Mouse (Mus musculus): ENCODE measurements around the gene Cd48. TPM values are rescaled to one million over a fixed set of nuclear protein-coding genes. Genes with fewer than 3 reads are reported as not detected.
"Not testable (repeated sequence)": the region's sequence is repeated elsewhere in the genome, so short reads cannot be mapped to it uniquely, and the experiment has no call there.

Cd48 gene
- polyA plus RNA-seq, 1 experiment: 13.5 TPM

DNA sequence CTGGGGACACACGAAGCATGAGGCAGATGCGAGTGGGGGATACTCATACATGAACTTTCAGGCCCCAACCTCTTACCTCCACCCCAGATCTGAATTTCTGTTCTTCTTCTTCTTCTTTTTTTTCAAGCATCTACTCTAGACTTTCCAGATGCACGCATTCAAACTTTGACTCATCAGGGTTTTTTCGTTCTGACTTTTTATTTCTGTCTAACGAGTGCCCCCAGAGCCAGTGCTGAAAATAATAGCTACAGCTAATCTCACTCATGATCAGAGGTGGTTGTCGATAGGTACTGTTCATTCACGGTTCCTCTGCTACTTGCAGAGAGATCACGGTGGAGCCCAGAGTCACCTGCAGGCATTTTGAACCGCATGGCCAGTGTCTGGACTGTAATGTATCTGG lies 3.1 kb downstream of the Cd48 start:
- WGBS: 85% methylated on average over 9 of the region's 9 CpGs

DNA sequence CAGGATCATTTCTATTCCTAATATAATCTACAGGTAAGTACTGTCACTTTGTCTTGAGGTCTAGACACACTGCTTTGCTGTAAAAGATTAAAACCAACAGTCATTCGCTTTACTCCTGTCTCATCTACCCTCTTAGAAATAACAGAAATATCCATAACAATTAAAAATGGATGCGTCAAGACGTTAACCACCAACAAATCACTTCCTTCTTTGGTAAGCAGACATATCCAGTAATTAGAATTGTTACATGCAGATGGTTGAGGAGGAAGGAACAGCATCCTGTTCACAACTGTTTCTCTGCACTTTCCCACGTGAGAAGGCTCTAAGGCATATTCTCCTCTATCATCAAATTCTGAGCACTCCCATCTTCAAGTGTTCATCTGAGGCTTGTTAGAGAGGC lies 5.5 kb downstream of the Cd48 start:
- no peak for DNase-seq (ENCODE audit: low read depth, low spot score)
- 76% methylated on average over 4 of the region's 4 CpGs for WGBS

More for the DNA sequence above, 3.1 kb downstream of the Cd48 start:
- no peak for DNase-seq (ENCODE audit: low read depth, low spot score)

- 67% methylated on average over 1 of the region's 1 CpGs for WGBS
These were observed 12.1 kb downstream of the Cd48 start for GRCm38 (mm10) chr1:171693918-171694317.

GRCm38 (mm10) chr1:171698983-171699382 lies 17.2 kb downstream of the Cd48 start:
- no peak for DNase-seq (ENCODE audit: low read depth, low spot score)
- 16% methylated on average over 6 of the region's 6 CpGs for WGBS

More at GRCm38 (mm10) chr1:171693918-171694317, 12.1 kb downstream of the Cd48 start:
- DNase-seq (ENCODE audit: low read depth, low spot score): no peak

GRCm38 (mm10) chr1:171713736-171714135 lies 31.9 kb downstream of the Cd48 start:
- DNase-seq (ENCODE audit: low read depth, low spot score): not testable (repeated sequence)
- WGBS: 81% methylated on average over 1 of the region's 1 CpGs

DNA sequence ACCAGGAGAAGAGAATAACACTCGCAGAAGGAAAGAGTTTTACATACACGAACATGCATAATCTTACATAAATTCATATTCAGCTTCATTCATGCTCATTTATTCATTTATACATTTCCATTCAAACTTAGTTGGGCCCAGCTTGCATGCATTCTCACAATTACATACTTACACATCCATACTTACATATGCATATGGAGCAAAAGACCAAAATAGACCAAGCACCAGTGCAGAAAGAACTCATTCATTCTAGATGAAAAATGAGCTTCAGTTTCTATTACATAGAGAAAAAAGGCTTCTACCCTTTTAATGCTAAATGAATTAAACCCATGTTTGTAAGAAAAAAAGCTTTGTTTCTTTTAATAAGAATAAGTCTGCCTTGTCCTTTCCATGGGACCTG lies 33.6 kb downstream of the Cd48 start:
- DNase-seq (ENCODE audit: low read depth, low spot score): no peak
- WGBS: 24% methylated on average over 2 of the region's 2 CpGs

GRCm38 (mm10) chr1:171716232-171716631 lies 34.4 kb downstream of the Cd48 start:
- WGBS: 13% methylated on average over 1 of the region's 1 CpGs

DNA sequence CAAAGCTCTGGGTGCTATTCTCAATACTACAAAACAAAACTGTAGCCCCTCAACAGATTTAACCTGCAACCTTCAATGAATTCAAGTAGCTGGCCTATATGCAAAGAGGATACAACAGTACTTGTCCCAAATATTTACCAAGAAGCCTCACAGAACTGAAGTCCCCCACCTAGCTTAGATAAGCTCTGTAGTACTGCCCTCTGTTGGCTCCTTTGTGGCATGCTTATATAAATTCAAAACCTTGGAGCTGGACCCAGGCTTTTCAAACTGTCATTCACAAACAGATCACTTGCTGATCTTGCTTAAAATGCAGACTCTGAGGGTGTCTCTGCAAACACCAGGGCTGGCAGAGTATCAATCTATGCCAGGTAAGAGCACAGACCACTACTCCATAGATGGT lies 49.4 kb downstream of the Cd48 start:
- no peak for DNase-seq (ENCODE audit: low read depth, low spot score)

More at GRCm38 (mm10) chr1:171716232-171716631, 34.4 kb downstream of the Cd48 start:
- no peak for DNase-seq (ENCODE audit: low read depth, low spot score)

GRCm38 (mm10) chr1:171734898-171735297 lies 53.1 kb downstream of the Cd48 start:
- no peak for DNase-seq (ENCODE audit: low read depth, low spot score)
- 80% methylated on average over 6 of the region's 6 CpGs for WGBS

DNA sequence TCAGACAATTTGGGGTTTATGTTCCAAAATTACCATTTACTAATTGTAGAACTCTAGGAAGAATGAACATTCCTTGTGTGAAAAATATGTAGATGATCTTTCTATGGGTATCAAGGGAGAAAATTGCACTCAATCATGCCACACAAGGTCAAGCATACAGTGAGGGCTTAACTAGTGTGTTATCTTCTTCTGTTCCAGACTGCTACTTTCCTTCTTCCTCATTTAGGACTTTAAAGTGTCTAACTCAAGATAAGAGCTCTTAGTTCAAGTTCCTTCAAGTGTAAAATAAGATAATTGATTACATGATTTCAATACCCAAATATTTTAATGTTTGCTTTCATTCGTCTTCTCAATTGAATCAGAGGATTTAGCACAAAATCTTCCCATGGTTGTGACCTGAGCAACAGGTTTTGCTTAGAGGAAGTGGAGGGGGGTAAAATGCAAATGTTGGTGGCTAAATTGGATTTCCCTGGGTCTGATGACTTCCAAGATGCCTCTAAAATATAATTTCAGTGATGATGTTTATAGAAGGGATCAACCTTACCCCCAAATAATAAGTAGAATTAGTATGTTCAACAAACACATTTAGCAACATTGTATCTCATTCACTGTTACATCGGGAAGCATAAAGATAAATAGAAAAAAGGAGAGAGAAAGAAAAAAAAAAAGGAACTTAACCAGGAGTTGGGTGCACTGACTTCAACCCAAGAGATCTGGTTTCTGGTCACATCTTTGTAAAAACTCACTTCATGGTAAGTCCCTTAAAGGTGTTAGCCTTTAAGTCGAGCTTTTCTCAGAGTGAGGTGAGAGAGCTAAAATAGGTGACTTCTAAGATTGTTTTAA lies 66.5 kb downstream of the Cd48 start:
- DNase-seq (ENCODE audit: low read depth, low spot score): no peak
- 75% methylated on average over 3 of the region's 3 CpGs for WGBS

Other genes with a start within 250 kb of the Cd48 start
- gene F11r, start 244.5 kb upstream of the Cd48 start, polyA plus RNA-seq (2012; rRNA removed): 160 and 191 TPM in 2 replicates
- 3.8 and 5.1 TPM in 2 replicates for gene Alyref2, start 178.5 kb upstream of the Cd48 start, polyA plus RNA-seq (2012; rRNA removed)
- gene Itln1, start 146.7 kb upstream of the Cd48 start, polyA plus RNA-seq (2012; rRNA removed): 2,801 and 3,610 TPM in 2 replicates
- gene Cd244a, start 122.8 kb upstream of the Cd48 start, polyA plus RNA-seq (2012; rRNA removed): 2.4 and 3.4 TPM in 2 replicates
- gene Ly9, start 74.6 kb upstream of the Cd48 start, polyA plus RNA-seq (2012; rRNA removed): 2.9 and 3.6 TPM in 2 replicates
- 2.0 and 5.3 TPM in 2 replicates for gene Slamf7, start 29.0 kb upstream of the Cd48 start, polyA plus RNA-seq (2012; rRNA removed)
- 0.62 and 0.81 TPM in 2 replicates for gene Slamf1, start 85.1 kb downstream of the Cd48 start, polyA plus RNA-seq (2012; rRNA removed)
- 0.99 and 1.5 TPM in 2 replicates for gene Cd84, start 157.7 kb downstream of the Cd48 start, polyA plus RNA-seq (2012; rRNA removed)
- 0.06 and 0.21 TPM in 2 replicates for gene Gm10521, start 213.7 kb downstream of the Cd48 start, polyA plus RNA-seq (2012; rRNA removed)
- 2.8 and 2.9 TPM in 2 replicates for gene Slamf6, start 235.5 kb downstream of the Cd48 start, polyA plus RNA-seq (2012; rRNA removed)